Mouse (Mus musculus) embryonic facial prominence, embryonic 12.5 days (tissue): ENCODE results near the gene Slamf9. TPM values are rescaled to one million over a fixed set of nuclear protein-coding genes. Genes with fewer than 3 reads are reported as not detected.

Experiments
- ATAC-seq: fragments of 200-750 bp; cut with Nextera tagmentation; 2 replicates; pipeline ENCODE4 v1.8.0; 2017; ENCODE audit not compliant: insufficient number of reproducible peaks, insufficient read depth, low FRiP score, low TSS enrichment
- H3K27ac ChIP-seq: fragments of 300-500 bp; sonication (generic); 2 replicates; pipeline ENCODE4 v1.5.1; 2016; ENCODE audit warnings: mild to moderate bottlenecking
- H3K27me3 ChIP-seq: fragments of 300-500 bp; sonication (generic); 2 replicates; pipeline ENCODE4 v1.6.1; 2016; ENCODE audit warnings: mild to moderate bottlenecking, moderate library complexity
- H3K36me3 ChIP-seq: fragments of 300-500 bp; sonication (generic); 2 replicates; pipeline ENCODE4 v1.6.1; 2016; ENCODE audit warnings: mild to moderate bottlenecking
- H3K4me1 ChIP-seq: fragments of 300-500 bp; sonication (generic); 2 replicates; pipeline ENCODE4 v1.6.1; 2016
- H3K4me2 ChIP-seq: fragments of 300-500 bp; sonication (generic); replicated peaks from 2 replicates; pipeline ENCODE4 v1.6.1; 2016; ENCODE audit warnings: mild to moderate bottlenecking, moderate library complexity
- H3K4me3 ChIP-seq: fragments of 300-500 bp; sonication (generic); 2 replicates; pipeline ENCODE4 v1.5.1; 2016; ENCODE audit warnings: mild to moderate bottlenecking
- H3K9ac ChIP-seq: fragments of 300-500 bp; sonication (generic); 2 replicates; pipeline ENCODE4 v1.6.1; 2016; ENCODE audit warnings: mild to moderate bottlenecking, moderate library complexity
- H3K9me3 ChIP-seq: fragments of 300-500 bp; sonication (generic); 2 replicates; pipeline ENCODE4 v1.6.1; 2016; ENCODE audit warnings: mild to moderate bottlenecking, moderate library complexity
- WGBS: fragments of 180-500 bp; shearing (Covaris S2); methylation state at CpG from one replicate; pipeline ENCODE4 v1.1.7; 2016; 5-methylcytosine and 5-hydroxymethylcytosine counted together
- polyA plus RNA-seq: library from polyadenylated mRNA; unstranded; fragments of >200 nt; fragmentation: Nextera tagmentation; extraction: Ambion mirVana; gene quantifications from 2 replicates; pipeline ENCODE4 v1.2.1, GENCODE M21; 2016

The Slamf9 gene
- 0.41 and 0.51 TPM in 2 replicates for polyA plus RNA-seq

DNA sequence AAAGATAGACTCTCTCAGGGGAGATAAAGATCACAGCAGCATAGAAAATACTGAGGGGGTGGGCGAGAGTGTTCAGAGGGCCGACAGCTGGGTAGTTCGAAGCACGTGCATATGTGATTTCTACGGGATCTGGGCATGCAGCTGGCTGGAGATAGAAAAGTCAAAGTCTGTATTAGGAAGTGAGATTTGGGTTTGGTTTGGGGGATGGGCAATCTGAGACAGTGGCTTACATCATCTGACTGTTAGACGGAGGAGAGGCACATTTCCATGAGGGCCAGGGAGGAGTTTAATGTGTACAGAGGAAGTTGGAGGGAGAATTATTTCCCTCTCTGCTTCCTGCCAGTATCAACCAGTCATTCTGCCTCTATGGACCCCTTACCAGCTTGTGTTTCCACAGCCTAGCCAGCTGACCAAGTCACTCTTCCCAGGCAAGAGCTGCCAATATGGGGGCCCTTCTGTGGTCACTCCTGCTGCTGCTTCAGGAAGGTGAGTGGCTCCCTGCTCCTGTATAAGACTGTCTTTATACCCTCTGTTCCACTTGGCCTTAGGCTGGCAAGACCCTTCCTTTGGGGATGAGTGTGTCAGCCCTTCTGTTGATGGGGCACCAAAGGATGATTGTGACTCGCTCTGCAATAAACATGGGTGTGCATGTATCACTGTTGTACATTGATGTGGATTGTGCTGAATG lies at the start of gene Slamf9:
Gene Slamf9, plus strand, starts transcription at position 305 of the 688 bp plus-strand sequence.
- Histone ChIP-seq H3K36me3 (no peaks in the 10 kb centered on the region), H3K9ac (no peak within 1 kb of the TSS), H3K9me3 (no peaks in the 10 kb centered on the region), H3K4me1 (no peaks in the 10 kb centered on the region), H3K4me3 (no peak within 1 kb of the TSS), H3K4me2 (no peak within 1 kb of the TSS), H3K27ac (no peak within 1 kb of the TSS), H3K27me3 (no peaks in the 10 kb centered on the region)
- ATAC-seq: no peak
- WGBS: 70% methylated on average over 7 of the region's 7 CpGs

DNA sequence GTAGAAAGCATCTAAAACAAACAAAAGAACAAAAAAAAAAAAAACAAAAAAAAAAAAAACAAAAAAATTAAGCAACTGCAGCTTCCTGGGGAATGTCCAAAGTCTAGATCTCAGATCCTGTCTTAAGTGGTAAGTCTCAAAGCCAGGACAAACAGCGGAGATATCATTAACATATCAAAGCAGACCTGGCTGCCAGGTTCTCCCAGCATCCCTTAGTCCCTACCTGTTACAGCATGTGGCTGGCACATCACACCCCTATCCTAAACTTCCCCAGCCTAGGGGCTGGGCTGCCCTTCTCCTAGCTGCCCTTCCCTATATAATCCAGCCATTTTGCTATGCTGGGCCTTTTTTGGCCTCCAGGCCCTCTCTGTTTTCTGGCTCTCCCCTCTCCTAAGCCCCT lies 48.7 kb upstream of the Slamf9 start:
- no peaks in the 10 kb centered on the region for H3K4me1 ChIP-seq
- ATAC-seq: no peak
- H3K9me3 ChIP-seq: no peaks in the 10 kb centered on the region
- WGBS: 43% methylated on average over 1 of the region's 1 CpGs
- 0 out of 2 replicates have a peak, but pooled peaks cover 3% of the 10 kb centered on the region for H3K27me3 ChIP-seq
- no peaks in the 10 kb centered on the region for H3K36me3 ChIP-seq
- H3K4me2 ChIP-seq: no peak overlapping the region
- no peak overlapping the region for H3K9ac ChIP-seq
- no peak overlapping the region for H3K4me3 ChIP-seq
- H3K27ac ChIP-seq: no peak overlapping the region

DNA sequence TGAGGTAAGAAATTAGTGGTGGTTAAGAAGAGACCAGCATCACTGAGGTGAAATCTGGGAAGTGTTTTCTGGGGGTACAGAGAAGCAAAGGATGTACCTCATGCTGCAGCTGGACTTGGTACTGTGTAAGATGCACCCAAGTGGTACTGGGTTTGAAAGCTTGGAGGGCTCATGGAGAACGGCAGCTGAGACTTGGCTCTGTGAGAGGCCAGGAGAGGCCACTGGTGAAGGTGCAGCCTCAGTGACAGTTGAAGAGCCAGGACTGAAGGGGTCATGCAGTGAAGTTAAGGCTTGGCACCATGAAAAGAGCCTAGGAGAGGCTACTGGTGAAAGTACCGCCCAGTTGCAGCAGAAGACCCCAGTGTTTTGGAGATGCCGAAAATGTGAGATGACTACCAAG lies 47.3 kb upstream of the Slamf9 start:
- no peak overlapping the region for H3K4me3 ChIP-seq
- peaks cover 5% of the 10 kb centered on the region; the same call in 1 of the 2 replicates for H3K4me1 ChIP-seq
- 0 out of 2 replicates have a peak, but pooled peaks cover 3% of the 10 kb centered on the region for H3K27me3 ChIP-seq
- WGBS: 87% methylated on average over 3 of the region's 3 CpGs
- H3K4me2 ChIP-seq: no peak overlapping the region
- no peaks in the 10 kb centered on the region for H3K9me3 ChIP-seq
- no peaks in the 10 kb centered on the region for H3K36me3 ChIP-seq
- H3K27ac ChIP-seq: no peak overlapping the region
- ATAC-seq: no peak
- H3K9ac ChIP-seq: no peak overlapping the region

DNA sequence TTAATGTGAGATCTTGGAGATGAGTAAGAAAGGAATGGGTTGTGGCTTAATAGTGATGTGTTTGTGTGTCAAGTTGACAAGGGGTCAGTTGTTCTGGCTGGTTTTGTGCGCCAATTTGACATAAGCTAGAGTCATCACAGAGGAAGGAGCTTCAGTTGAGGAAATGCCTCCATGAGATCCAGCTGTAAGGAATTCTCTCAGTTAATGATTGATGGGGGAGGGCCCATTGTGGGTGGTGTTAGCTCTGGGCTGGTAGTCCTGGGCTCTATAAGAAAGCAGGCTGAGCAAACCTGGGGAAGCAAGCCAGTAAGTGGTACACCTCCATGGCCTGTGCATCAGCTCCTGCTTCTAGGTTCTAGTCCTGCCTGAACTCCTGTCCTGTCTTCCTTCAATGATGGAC lies 46.5 kb upstream of the Slamf9 start:
- no peak for ATAC-seq
- H3K27me3 ChIP-seq: 0 out of 2 replicates have a peak, but pooled peaks cover 3% of the 10 kb centered on the region
- H3K27ac ChIP-seq: no peak overlapping the region
- WGBS: 54% methylated on average over 1 of the region's 1 CpGs
- H3K9ac ChIP-seq: no peak overlapping the region
- H3K4me1 ChIP-seq: peaks cover 5% of the 10 kb centered on the region; the same call in 1 of the 2 replicates
- no peak overlapping the region for H3K4me3 ChIP-seq
- no peak overlapping the region for H3K4me2 ChIP-seq
- no peaks in the 10 kb centered on the region for H3K9me3 ChIP-seq
- no peaks in the 10 kb centered on the region for H3K36me3 ChIP-seq

DNA sequence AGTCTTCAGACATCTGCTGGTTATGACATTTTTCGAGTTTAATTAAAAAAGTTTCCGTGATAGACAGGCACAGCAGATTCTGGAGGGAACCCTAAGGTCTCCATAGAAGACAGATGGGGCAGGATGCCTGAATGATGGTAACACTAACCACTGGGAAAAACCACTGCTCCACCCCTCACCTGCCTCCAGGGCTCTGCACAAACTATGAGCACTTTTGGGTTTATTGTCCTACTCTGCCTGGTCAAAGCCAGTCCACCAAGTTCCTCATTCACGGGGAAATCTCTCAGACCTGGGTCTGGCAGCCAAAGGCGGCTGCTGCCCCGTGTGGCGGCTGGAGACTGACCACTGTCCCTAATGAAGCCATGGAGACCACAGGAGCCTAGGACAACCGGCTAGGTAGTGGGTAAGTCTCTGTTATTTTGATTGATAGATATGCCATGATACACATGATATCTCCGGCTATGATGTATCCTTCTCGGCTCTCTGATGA lies 44.4 kb upstream of the Slamf9 start:
- Histone ChIP-seq H3K4me3 (no peak overlapping the region), H3K9me3 (no peaks in the 10 kb centered on the region), H3K4me1 (peaks cover 5% of the 10 kb centered on the region; the same call in 1 of the 2 replicates), H3K27ac (no peak overlapping the region), H3K4me2 (no peak overlapping the region), H3K27me3 (0 out of 2 replicates have a peak, but pooled peaks cover 3% of the 10 kb centered on the region), H3K9ac (no peak overlapping the region), H3K36me3 (no peaks in the 10 kb centered on the region)
- 55% methylated on average over 9 of the region's 9 CpGs for WGBS
- ATAC-seq: no peak

DNA sequence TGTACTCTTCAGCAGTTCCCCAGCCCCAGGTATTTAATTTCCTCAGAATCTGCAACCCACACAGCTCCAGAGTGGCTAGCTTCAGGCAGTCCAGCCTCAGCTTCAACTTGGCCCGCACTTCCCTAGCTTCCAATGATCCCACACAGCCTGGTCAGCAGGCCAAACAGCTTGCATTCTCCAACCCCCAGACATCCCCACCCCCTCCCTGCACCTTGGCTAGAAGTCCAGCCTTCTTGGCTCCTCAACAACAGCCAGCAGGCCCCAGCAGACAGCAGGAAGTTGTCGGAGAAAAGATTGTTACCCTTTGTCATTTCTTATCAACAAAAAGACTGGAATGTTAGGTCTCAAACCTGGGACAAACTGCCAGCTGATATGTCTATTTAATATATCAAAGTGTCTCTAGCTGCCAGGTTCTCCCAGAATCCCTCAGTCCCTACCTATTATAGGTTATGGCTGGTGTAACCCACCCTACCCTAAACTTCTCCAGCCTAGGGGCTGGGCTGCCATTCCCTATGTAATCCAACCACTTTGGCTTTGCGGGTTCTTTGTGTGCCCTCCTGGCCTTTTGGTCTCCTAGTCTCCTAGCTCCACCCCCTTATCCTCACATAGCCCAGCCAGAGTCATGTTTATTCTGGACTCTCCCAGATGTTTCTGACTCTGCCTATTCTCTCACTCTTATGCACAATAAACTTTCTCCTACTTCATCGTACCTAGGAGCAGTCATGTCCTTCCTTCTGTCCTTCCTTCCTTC lies 43.1 kb upstream of the Slamf9 start:
- no peaks in the 10 kb centered on the region for H3K9me3 ChIP-seq
- 0 out of 2 replicates have a peak, but pooled peaks cover 3% of the 10 kb centered on the region for H3K27me3 ChIP-seq
- WGBS: 48% methylated on average over 4 of the region's 4 CpGs
- H3K4me1 ChIP-seq: peaks cover 5% of the 10 kb centered on the region; the same call in 1 of the 2 replicates
- no peak overlapping the region for H3K27ac ChIP-seq
- no peak for ATAC-seq
- no peak overlapping the region for H3K9ac ChIP-seq
- H3K4me3 ChIP-seq: no peak overlapping the region
- no peak overlapping the region for H3K4me2 ChIP-seq
- no peaks in the 10 kb centered on the region for H3K36me3 ChIP-seq

DNA sequence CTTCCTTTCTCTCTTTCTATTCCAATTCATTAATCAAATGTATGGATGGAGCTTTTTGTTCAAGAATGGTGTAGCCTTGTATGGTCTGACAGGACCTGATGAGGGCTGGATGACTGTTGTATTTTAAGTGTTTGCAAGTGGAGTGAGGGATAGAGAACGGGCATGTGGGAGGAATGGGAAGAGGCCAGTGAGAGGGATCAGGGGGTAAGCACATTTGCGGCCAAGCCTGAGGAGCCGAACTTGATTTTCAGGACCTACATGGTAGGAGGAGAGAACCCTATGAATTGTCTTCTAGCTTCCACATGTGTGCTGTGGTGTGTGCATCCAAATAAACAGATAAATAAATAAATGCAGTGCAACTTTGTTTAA lies 42.6 kb upstream of the Slamf9 start:
- peaks cover 5% of the 10 kb centered on the region; the same call in 1 of the 2 replicates for H3K4me1 ChIP-seq
- H3K27me3 ChIP-seq: 0 out of 2 replicates have a peak, but pooled peaks cover 3% of the 10 kb centered on the region
- H3K4me2 ChIP-seq: no peak overlapping the region
- no peaks in the 10 kb centered on the region for H3K36me3 ChIP-seq
- ATAC-seq: no peak
- no peak overlapping the region for H3K27ac ChIP-seq
- H3K4me3 ChIP-seq: no peak overlapping the region
- 88% methylated on average over 3 of the region's 3 CpGs for WGBS
- H3K9me3 ChIP-seq: no peaks in the 10 kb centered on the region
- H3K9ac ChIP-seq: no peak overlapping the region

DNA sequence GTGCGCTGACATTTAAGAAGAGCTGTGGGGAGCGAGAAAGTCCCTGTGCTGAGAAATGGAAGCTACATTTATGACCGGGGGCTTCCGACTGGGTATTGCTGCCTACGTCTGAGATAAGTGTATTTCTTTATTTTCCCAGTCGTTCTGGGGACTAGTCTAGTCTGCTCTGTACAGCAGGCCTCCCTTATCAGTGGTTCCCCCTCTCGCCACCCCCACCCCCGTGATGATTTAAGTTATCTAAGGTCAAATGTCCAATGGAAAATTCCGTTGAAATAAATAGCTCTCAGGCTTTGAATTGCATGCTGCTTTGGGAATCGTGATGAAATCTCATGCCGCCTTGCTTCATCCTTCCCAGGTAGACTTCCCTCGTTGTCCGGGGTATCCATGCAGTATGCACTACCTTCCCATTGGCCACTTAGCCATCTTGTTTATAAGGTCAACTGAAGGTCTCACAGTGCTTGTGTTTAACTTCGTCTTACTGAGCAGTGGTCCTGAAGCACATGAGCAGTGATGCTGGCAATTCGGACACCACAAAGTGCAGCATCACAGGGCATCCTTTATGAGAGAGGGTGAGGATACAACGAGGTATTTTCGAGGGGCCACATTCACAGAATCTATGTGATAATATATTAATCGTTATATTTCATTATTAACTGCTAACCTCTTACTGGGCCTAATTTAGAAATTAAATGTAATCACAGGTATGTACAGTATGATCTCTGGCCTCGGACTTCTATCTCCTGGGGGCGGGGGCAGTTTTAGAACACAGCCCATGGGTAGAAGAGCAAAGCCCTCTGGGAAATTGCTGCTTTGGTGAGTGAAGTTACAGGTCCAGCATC lies 41.9 kb upstream of the Slamf9 start:
- 85% methylated on average over 20 of the region's 20 CpGs for WGBS

DNA sequence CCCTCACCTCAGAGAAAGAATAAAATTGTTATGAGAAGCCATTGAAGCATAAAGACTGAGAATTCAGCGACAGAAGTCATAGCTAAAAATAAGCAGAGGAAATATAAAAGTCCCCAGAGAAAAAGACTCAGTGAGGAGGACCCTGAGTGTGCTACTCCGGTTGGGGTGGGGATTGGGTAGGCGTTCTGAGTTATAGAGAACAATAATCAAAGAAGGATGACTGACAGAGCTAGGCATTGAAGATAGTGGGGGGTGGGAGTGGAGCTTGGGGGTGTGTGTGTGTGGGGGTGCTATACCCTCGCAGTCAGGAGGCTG lies 41.4 kb upstream of the Slamf9 start:
- Histone ChIP-seq H3K9ac (no peak overlapping the region), H3K4me1 (peaks cover 5% of the 10 kb centered on the region; the same call in 1 of the 2 replicates), H3K36me3 (no peaks in the 10 kb centered on the region), H3K27me3 (0 out of 2 replicates have a peak, but pooled peaks cover 3% of the 10 kb centered on the region), H3K9me3 (no peaks in the 10 kb centered on the region), H3K27ac (no peak overlapping the region), H3K4me2 (no peak overlapping the region), H3K4me3 (no peak overlapping the region)
- 80% methylated on average over 4 of the region's 4 CpGs for WGBS
- no peak for ATAC-seq

More for the DNA sequence above, 41.9 kb upstream of the Slamf9 start:
- no peak overlapping the region for H3K4me3 ChIP-seq
- no peak overlapping the region for H3K9ac ChIP-seq
- no peak overlapping the region for H3K27ac ChIP-seq
- H3K36me3 ChIP-seq: no peaks in the 10 kb centered on the region
- peaks cover 5% of the 10 kb centered on the region; the same call in 1 of the 2 replicates for H3K4me1 ChIP-seq
- H3K9me3 ChIP-seq: no peaks in the 10 kb centered on the region
- H3K27me3 ChIP-seq: 0 out of 2 replicates have a peak, but pooled peaks cover 3% of the 10 kb centered on the region
- ATAC-seq: no peak
- H3K4me2 ChIP-seq: no peak overlapping the region

DNA sequence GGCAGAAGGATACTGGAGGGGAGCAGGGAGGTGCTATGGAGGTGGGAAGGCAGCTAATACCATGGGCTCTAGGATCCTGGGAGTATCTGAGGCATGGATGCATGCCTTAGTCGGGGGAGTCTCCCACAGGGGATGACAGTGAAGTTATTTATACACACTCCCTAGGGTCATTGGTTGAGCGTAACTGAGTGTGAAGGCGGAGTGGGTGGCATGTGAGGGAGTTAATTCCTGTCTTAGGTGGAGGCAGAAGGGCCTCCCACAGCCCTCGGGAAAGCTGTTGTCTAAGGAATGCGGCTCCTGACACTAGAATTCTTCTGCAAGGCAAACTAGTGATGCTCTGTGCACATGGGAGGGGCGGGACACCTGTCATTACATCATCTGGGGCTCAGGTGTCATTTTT lies 38.4 kb upstream of the Slamf9 start:
- Histone ChIP-seq H3K4me2 (no peak overlapping the region), H3K9me3 (no peaks in the 10 kb centered on the region), H3K4me1 (peaks cover 5% of the 10 kb centered on the region; the same call in 1 of the 2 replicates), H3K27ac (no peak overlapping the region), H3K36me3 (no peaks in the 10 kb centered on the region), H3K9ac (no peak overlapping the region), H3K4me3 (no peak overlapping the region), H3K27me3 (no peaks in the 10 kb centered on the region)
- WGBS: 43% methylated on average over 6 of the region's 6 CpGs
- ATAC-seq: no peak

DNA sequence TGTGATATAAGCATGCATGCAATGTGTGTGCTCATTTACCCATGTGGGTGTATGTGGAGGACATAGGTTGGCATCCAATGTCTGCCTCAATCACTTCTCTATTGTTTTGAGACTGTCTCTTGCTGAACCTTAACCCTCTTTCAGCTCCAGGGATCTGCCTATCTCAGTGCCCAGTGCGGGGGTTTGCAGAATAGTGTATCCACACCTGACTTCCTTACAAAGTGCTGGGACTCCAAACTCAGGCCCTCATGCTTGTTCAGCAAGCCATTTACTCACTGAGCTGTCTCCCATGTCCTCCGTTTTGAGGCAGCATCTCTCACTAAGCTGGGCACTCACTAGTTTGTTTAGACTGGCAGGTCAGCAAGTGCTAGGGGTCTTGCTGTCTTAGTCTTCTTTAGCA lies 36.5 kb upstream of the Slamf9 start:
- Histone ChIP-seq H3K4me2 (no peak overlapping the region), H3K4me1 (no peaks in the 10 kb centered on the region), H3K27ac (no peak overlapping the region), H3K27me3 (no peaks in the 10 kb centered on the region), H3K9me3 (no peaks in the 10 kb centered on the region), H3K9ac (no peak overlapping the region), H3K4me3 (no peak overlapping the region), H3K36me3 (no peaks in the 10 kb centered on the region)
- ATAC-seq: no peak
- WGBS: 69% methylated on average over 2 of the region's 2 CpGs
